Mouse (Mus musculus): ENCODE measurements around the gene Frmd4b.

GRCm38 (mm10) chr6:97531043-97531442 lies 86.3 kb downstream of the Frmd4b start:
- TF ChIP-seq CTCF (IDR thresholded peaks at IDR 0.05; ENCODE audit: low read depth): no peak
- no peak for TF ChIP-seq EP300 (IDR thresholded peaks at IDR 0.05; ENCODE audit: low read depth)

Measured in liver, embryonic 14.5 days (tissue).